Mouse (Mus musculus): ENCODE measurements at regions not wholly inside any gene's neighbourhood (a gene's known extent, or its start where the extent isn't known, plus 50 kb on each side); places are given as distances from the start of the nearest gene placed in this dataset.

- no peak for TF ChIP-seq CTCF (IDR thresholded peaks at IDR 0.05; ENCODE audit: low read depth, low read length)
- TF ChIP-seq POLR2A (IDR thresholded peaks at IDR 0.05; ENCODE audit: borderline replicate concordance, low read depth, low read length) = no peak
Observed at GRCm38 (mm10) chr13:59962676-59963664, 140.0 kb upstream of the Tut7 start.
